In the genomic region with DNA sequence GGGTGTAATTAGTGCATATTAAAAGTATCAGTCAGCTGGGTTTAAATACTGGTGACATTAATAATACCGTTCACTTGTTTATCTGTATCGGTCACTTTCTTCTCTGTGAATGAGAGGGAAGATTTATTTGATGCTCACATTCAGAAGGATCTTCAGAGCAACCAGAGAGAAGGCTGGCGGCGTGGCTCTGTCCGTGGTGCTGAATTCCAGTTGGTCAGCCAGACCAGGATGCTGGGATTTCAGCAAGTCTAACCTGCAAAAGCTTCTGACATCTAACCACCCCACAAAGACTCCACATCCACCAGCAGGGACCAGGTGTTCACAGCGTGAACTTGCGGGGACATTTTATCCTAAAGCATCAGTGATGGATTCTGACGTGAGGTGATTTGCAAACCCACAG, we compare ENCODE assay signal across 10 mouse cellular contexts.
DNase-seq lines count a peak whose midpoint lies in the region; ATAC-seq lines count a peak whose summit lies in the region.
"Had no signal": no experiment of that assay in that cellular context is flagged by ENCODE, and none has a peak within 500 bp of the region (broad histone marks: within the 10 kb centered on the region; RNA-seq: fewer than 3 reads in every experiment).

No protein-coding gene starts in this region.

- no peak overlapping the region for H3K27ac ChIP-seq in heart, embryonic 10.5 days
- H3K27ac ChIP-seq in neural tube, embryonic 15.5 days (replicated peaks) = no peak overlapping the region
- H3K27ac ChIP-seq in embryonic facial prominence, embryonic 14.5 days (replicated peaks; ENCODE audit: low read depth, low read length) = no peak overlapping the region

- H3K36me3 ChIP-seq in heart, embryonic 10.5 days = no peaks in the 10 kb centered on the region
- H3K36me3 ChIP-seq in neural tube, embryonic 15.5 days = no peaks in the 10 kb centered on the region
- H3K36me3 ChIP-seq in embryonic facial prominence, embryonic 14.5 days (ENCODE audit: control insufficient read depth, insufficient read depth, low read length) = no peaks in the 10 kb centered on the region

- H3K9ac ChIP-seq in neural tube, embryonic 15.5 days (replicated peaks) = no peak overlapping the region
- H3K9ac ChIP-seq in embryonic facial prominence, embryonic 14.5 days (ENCODE audit: low read depth, low read length) = no peak overlapping the region

- H3K27me3 ChIP-seq in heart, embryonic 10.5 days (ENCODE audit: insufficient read depth, poor library complexity, severe bottlenecking) = no peaks in the 10 kb centered on the region
- no peaks in the 10 kb centered on the region for H3K27me3 ChIP-seq in neural tube, embryonic 15.5 days (replicated peaks)
- no peaks in the 10 kb centered on the region for H3K27me3 ChIP-seq in embryonic facial prominence, embryonic 14.5 days (replicated peaks; ENCODE audit: control insufficient read depth, insufficient read depth, low read length)

- ATAC-seq in neural tube, embryonic 15.5 days (ENCODE audit: low FRiP score) = no peak
- no peak for ATAC-seq in embryonic facial prominence, embryonic 14.5 days (ENCODE audit: low read depth)

- H3K9me3 ChIP-seq in heart, embryonic 10.5 days = no peaks in the 10 kb centered on the region
- H3K9me3 ChIP-seq in neural tube, embryonic 15.5 days (replicated peaks) = no peaks in the 10 kb centered on the region
- no peaks in the 10 kb centered on the region for H3K9me3 ChIP-seq in embryonic facial prominence, embryonic 14.5 days (ENCODE audit: control insufficient read depth, low read length)

- H3K4me2 ChIP-seq in neural tube, embryonic 15.5 days = no peak overlapping the region
- H3K4me2 ChIP-seq in embryonic facial prominence, embryonic 14.5 days (ENCODE audit: low read depth, low read length) = no peak overlapping the region

- 33% methylated on average over 8 of the region's 8 CpGs for WGBS in heart, embryonic 10.5 days
- WGBS in neural tube, embryonic 15.5 days = 26% methylated on average over 8 of the region's 8 CpGs
- 33% methylated on average over 8 of the region's 8 CpGs for WGBS in embryonic facial prominence, embryonic 14.5 days

- peak; percentile 78 for DNase-seq in heart, embryonic 10.5 days (ENCODE audit: low spot score)
- DNase-seq in heart, adult 9 months (ENCODE audit: low spot score in 2 of 2) = no peak
- peak; percentile 63 for DNase-seq in neural tube, embryonic 10.5 days (ENCODE audit: extremely low spot score, low spot score)
- peak; percentile 74 for DNase-seq in embryonic facial prominence, embryonic 14.5 days (ENCODE audit: low spot score)
- DNase-seq in testis, postnatal 10 days (ENCODE audit: low spot score) = peak; percentile 59
- DNase-seq in frontal cortex, postnatal 10 days (ENCODE audit: low spot score in 2 of 2) = no peak
- no peak for DNase-seq in spleen, postnatal 4 days (ENCODE audit: low spot score in 2 of 2)
- DNase-seq: cerebellum, adult 9-10 months; left cerebral cortex, postnatal 4 days had no signal

- H3K4me3 ChIP-seq in heart, embryonic 10.5 days = no peak overlapping the region
- H3K4me3 ChIP-seq in neural tube, embryonic 15.5 days (replicated peaks) = no peak overlapping the region
- no peak overlapping the region for H3K4me3 ChIP-seq in embryonic facial prominence, embryonic 14.5 days (ENCODE audit: low read depth, low read length)

- H3K4me1 ChIP-seq in heart, embryonic 10.5 days = no peaks in the 10 kb centered on the region
- H3K4me1 ChIP-seq in neural tube, embryonic 15.5 days = no peaks in the 10 kb centered on the region
- H3K4me1 ChIP-seq in embryonic facial prominence, embryonic 14.5 days (ENCODE audit: control insufficient read depth, insufficient read depth, low read length) = no peaks in the 10 kb centered on the region

Comparison
In these comparisons a context has a peak if more than half of its experiments do, and no peak if none do; other contexts are left out.
1. DNase-seq: peak in heart, embryonic 10.5 days (single experiment), neural tube, embryonic 10.5 days (single experiment), embryonic facial prominence, embryonic 14.5 days (single experiment) and testis, postnatal 10 days (single experiment); none in heart, adult 9 months (0 of 2), frontal cortex, postnatal 10 days (0 of 2) and spleen, postnatal 4 days (0 of 2).